Mouse (Mus musculus) olfactory bulb, adult 2 months (tissue): Measurements from ENCODE around the gene Elavl4. TPM values are rescaled to one million over a fixed set of nuclear protein-coding genes. Genes with fewer than 3 reads are reported as not detected.

Source experiments
- H3K27ac ChIP-seq: fragments of 200-500 bp; 2 replicates; pipeline ENCODE4 v1.5.1; 2012; ENCODE audit warnings: low read depth, low read length; ENCODE audit not compliant: insufficient read depth
- H3K4me1 ChIP-seq: fragments of 200-500 bp; 2 replicates; pipeline ENCODE4 v1.6.1; 2012; ENCODE audit warnings: low read length; ENCODE audit not compliant: control insufficient read depth, insufficient read depth
- H3K4me3 ChIP-seq: fragments of 200-500 bp; 2 replicates; pipeline ENCODE4 v1.5.1; 2012; ENCODE audit warnings: mild to moderate bottlenecking, low read depth, low read length, moderate library complexity; ENCODE audit not compliant: insufficient read depth
- CTCF ChIP-seq: fragments of 200-500 bp; IDR thresholded peaks from 2 replicates; pipeline ENCODE4 v1.5.1; 2012; ENCODE audit warnings: low read depth, mild to moderate bottlenecking, low read length, moderate library complexity; ENCODE audit not compliant: insufficient read depth
- POLR2A ChIP-seq: fragments of 200-500 bp; IDR thresholded peaks from 2 replicates; pipeline ENCODE4 v1.6.1; 2012; ENCODE audit warnings: mild to moderate bottlenecking, low read depth, low read length, moderate library complexity; ENCODE audit not compliant: insufficient read depth
- WGBS: fragments of 180-500 bp; shearing (Covaris S2); methylation state at CpG from one replicate; pipeline ENCODE4 v1.1.7; 2018; 5-methylcytosine and 5-hydroxymethylcytosine counted together
- polyA plus RNA-seq: library from polyadenylated mRNA; stranded (reverse); fragments of >200 nt; gene quantifications from 2 replicates; pipeline ENCODE4 v1.2.4, GENCODE M21; 2012; ENCODE audit warnings: low replicate concordance; ENCODE audit not compliant: missing spikeins, insufficient read depth, insufficient read length

Elavl4 gene
- polyA plus RNA-seq, 1 experiment: not detected

GRCm38 (mm10) chr4:110285346-110286330, 66.1 kb downstream of the Elavl4 start:
- peak overlapping the region; percentile 31; the same call in 1 of the 2 replicates for H3K27ac ChIP-seq
- WGBS: 6% methylated on average over 15 of the region's 15 CpGs
- peak overlapping the region; percentile 29 for H3K4me3 ChIP-seq
- H3K4me1 ChIP-seq: 0 out of 2 replicates have a peak, but pooled peaks cover 2% of the 10 kb centered on the region
- TF ChIP-seq CTCF: no peak
- TF ChIP-seq POLR2A: no peak

- WGBS: 70% methylated on average over 3 of the region's 3 CpGs
- Histone ChIP-seq H3K4me3 (no peak overlapping the region), H3K27ac (no peak overlapping the region), H3K4me1 (0 out of 2 replicates have a peak, but pooled peaks cover 2% of the 10 kb centered on the region)
- no peak for TF ChIP-seq POLR2A
- no peak for TF ChIP-seq CTCF
Measured at GRCm38 (mm10) chr4:110284446-110284845, 67.3 kb downstream of the Elavl4 start.

- H3K27ac ChIP-seq: no peak overlapping the region
- TF ChIP-seq POLR2A (no peak), CTCF (no peak)
- WGBS: 76% methylated on average over 4 of the region's 4 CpGs
- H3K4me3 ChIP-seq: no peak overlapping the region
- no peaks in the 10 kb centered on the region for H3K4me1 ChIP-seq
Measured at GRCm38 (mm10) chr4:110270046-110270445, 81.7 kb downstream of the Elavl4 start.

GRCm38 (mm10) chr4:110266804-110267575, 84.7 kb downstream of the Elavl4 start:
- Histone ChIP-seq H3K27ac (no peak overlapping the region), H3K4me3 (no peak overlapping the region), H3K4me1 (peaks cover 2% of the 10 kb centered on the region; the same call in 1 of the 2 replicates)
- WGBS: 91% methylated on average over 9 of the region's 9 CpGs
- no peak for TF ChIP-seq CTCF
- TF ChIP-seq POLR2A: no peak

- no peak for TF ChIP-seq POLR2A
- no peak for TF ChIP-seq CTCF
- no peak overlapping the region for H3K27ac ChIP-seq
- no peak overlapping the region for H3K4me3 ChIP-seq
- H3K4me1 ChIP-seq: peaks cover 4% of the 10 kb centered on the region
- WGBS: 49% methylated on average over 8 of the region's 8 CpGs
Measured at GRCm38 (mm10) chr4:110264345-110264943, 87.3 kb downstream of the Elavl4 start.

GRCm38 (mm10) chr4:110257360-110257759, 94.3 kb downstream of the Elavl4 start:
- Histone ChIP-seq H3K4me1 (peaks cover 2% of the 10 kb centered on the region; the same call in 1 of the 2 replicates), H3K27ac (no peak overlapping the region), H3K4me3 (no peak overlapping the region)
- no peak for TF ChIP-seq CTCF
- no peak for TF ChIP-seq POLR2A
- 62% methylated on average over 3 of the region's 3 CpGs for WGBS

GRCm38 (mm10) chr4:110255617-110256016, 96.1 kb downstream of the Elavl4 start:
- WGBS: 98% methylated on average over 4 of the region's 4 CpGs
- Histone ChIP-seq H3K27ac (no peak overlapping the region), H3K4me1 (no peaks in the 10 kb centered on the region), H3K4me3 (no peak overlapping the region)
- TF ChIP-seq POLR2A (no peak), CTCF (no peak)

- H3K4me3 ChIP-seq: no peak overlapping the region
- TF ChIP-seq POLR2A: no peak
- no peak for TF ChIP-seq CTCF
- WGBS: 76% methylated on average over 3 of the region's 3 CpGs
- no peaks in the 10 kb centered on the region for H3K4me1 ChIP-seq
- no peak overlapping the region for H3K27ac ChIP-seq
Measured at GRCm38 (mm10) chr4:110250055-110250454, 101.7 kb downstream of the Elavl4 start.

GRCm38 (mm10) chr4:110242879-110243278, 108.8 kb downstream of the Elavl4 start:
- Histone ChIP-seq H3K27ac (no peak overlapping the region), H3K4me3 (no peak overlapping the region), H3K4me1 (no peaks in the 10 kb centered on the region)
- TF ChIP-seq CTCF (no peak), POLR2A (no peak)
